Mouse (Mus musculus): ENCODE data around the gene Sec16b.
A peak's percentile ranks its signal among the peaks of the same experiment; 100 is the strongest.

Gene Sec16b

GRCm38 (mm10) chr1:157513559-157513958 is 7.0 kb downstream of the Sec16b start:
- DNase-seq (ENCODE audit: low spot score in 2 of 2): no peak

GRCm38 (mm10) chr1:157514298-157514697 is 7.8 kb downstream of the Sec16b start:
- no peak for DNase-seq (ENCODE audit: low spot score in 2 of 2)

DNA sequence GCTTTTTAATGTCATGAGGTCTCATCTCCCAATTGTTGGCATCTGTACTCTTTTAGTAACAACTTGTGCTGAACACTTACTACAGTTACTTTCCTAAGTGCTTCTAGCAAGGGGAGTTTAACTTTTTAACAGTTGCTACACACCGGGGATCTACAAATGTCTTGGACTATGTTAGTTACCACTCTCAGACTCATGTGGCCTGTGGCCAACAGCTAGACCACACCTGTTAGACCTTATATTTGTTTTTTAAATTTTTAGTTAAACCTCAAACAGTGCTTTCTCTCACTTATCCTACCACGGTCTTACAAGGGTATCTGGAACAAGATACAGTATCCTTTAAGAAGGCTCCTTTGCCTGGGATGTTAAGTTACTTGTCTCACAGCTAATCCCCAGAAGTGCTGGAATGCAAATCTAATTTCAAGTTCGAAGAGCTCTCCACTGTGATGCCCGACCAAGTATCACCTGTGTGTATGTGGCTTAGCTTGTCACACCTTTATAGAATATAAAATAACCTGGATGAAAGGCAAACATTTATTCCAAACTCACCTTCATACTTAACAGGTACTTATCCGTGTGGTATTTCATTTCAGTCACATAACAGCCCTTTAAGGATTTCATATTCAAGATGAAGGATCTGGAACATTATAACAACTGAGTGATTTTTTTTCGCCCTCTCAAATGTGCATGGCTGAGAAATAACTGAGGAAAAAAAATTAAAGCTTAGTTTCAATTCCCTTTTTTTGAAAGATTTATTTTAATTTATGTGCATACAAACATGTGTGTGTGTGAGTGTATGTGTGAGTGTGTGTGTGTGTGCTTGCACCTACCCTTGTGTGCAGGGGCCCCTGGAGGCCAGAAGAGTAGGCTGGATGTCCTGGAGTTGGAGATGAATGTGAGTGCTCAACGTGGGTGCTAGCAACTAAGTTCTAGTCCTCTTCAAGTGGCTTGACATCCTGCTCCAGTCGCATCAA is 10.6 kb downstream of the Sec16b start:
- DNase-seq (ENCODE audit: low spot score in 2 of 2): no peak

- no peak for DNase-seq (ENCODE audit: low spot score in 2 of 2)
Observed at GRCm38 (mm10) chr1:157518111-157518523, 11.6 kb downstream of the Sec16b start.

DNA sequence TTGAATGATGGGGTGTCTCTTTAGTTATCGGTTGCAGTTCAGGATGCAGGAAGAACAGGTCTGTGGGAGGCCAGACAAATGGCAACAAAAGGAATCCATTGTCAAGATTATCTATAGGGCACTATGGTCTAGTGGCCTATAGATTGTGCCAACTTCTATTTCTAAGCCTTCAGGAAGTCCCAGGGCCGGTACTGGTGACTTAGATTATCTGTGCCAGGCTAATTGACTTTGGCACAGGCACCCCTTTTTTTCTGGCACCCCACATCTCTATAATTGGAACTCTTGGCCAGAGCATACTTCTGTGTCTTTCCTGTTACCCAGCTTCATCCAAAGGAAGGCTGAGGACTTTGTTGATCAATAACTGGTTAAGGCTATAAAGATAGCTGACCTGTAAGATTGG is 12.9 kb downstream of the Sec16b start:
- no peak for DNase-seq (ENCODE audit: low spot score in 2 of 2)

DNA sequence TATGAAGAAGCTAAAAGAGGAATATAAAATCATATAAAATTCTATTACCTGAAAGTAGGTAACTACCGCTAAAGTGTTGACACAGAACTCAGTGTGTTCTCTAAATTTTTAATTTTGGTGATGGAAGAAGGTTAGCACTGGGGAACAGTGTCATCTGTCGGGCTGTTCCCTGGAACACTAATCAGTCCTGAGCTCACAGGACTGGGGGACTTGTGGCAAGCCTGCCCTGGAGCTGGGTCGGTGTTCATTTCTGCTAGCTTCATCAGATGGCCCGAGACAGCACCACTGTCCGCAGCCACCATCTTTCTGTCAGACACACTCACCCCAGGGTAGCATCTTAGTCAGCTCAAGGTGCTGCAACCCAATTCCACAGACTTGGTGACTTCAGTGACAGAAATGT is 15.8 kb downstream of the Sec16b start:
- DNase-seq (ENCODE audit: low spot score in 2 of 2): no peak

DNA sequence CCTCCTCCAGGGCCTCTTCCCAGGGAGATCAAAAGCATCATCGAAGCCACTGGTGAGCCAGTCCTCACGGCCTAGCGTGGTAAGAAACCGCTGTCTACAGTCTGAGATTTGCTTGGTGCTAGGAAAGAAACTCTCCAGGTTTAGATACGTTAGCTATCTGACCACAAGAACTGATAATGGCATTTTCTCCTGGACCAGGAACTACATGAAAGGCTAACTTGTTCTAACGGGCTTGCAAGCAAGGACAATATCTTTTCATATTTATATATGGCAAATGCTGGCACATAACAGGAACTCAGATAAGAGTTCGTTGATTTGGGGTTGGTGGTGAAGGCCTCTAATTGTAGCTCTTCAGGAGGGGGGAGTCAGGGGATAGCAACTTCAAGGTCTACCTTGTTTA is 18.2 kb downstream of the Sec16b start:
- DNase-seq (ENCODE audit: low spot score in 2 of 2): no peak

DNA sequence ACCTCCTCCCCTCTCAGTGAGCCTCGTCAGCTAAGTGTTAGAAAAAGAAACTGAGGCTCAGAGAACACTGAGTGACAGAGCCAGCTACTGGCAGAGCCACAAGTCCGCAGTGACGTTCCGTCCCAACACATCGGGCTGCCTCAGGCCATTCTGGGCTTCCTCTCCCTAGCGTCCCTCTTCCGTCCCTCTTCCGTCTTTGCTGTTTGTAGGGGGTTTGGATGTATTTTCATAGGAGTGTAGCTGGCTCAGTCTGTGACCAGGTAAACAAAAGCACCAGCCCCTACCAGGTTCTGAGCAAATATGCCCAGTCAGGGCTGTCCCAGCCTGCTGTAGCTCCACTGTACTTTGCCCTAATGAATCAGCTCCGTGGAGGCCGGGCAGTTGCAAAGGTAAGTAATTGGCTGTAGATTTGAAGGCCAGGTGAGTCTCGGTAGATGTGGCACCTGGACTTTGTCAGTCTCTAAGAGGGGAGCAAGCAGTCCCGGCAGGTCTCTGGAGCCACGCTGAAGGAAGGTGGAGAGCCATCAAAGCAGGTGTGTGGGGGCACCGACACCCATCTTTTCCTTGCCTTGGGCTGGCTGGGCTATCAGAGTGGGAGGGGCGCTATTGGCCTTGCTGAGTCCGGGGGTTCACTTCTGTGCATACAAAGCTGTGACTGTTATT is 19.3 kb downstream of the Sec16b start:
- DNase-seq (ENCODE audit: low spot score in 2 of 2): peak; percentile 8 to 43

DNA sequence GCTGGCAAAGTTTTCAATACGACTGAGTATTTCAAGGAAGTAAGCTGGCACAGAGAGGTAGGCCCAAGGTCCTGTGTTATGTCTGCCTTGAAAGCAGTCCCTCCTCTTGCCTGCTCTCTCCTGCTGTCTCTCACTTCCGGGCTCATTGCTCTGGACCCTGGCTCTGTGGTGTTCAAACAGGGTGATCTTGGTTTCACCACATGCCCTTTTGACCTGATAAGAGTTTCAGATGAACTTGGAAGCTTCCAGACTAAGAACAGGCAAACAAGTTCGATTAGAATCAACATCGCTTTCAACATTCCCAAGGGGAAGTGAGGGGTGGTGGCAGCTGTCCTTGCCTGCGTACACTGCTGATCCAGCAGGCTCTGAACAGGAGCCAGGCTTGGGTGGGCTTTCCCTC is 20.1 kb downstream of the Sec16b start:
- DNase-seq (ENCODE audit: low spot score in 2 of 2): no peak

DNA sequence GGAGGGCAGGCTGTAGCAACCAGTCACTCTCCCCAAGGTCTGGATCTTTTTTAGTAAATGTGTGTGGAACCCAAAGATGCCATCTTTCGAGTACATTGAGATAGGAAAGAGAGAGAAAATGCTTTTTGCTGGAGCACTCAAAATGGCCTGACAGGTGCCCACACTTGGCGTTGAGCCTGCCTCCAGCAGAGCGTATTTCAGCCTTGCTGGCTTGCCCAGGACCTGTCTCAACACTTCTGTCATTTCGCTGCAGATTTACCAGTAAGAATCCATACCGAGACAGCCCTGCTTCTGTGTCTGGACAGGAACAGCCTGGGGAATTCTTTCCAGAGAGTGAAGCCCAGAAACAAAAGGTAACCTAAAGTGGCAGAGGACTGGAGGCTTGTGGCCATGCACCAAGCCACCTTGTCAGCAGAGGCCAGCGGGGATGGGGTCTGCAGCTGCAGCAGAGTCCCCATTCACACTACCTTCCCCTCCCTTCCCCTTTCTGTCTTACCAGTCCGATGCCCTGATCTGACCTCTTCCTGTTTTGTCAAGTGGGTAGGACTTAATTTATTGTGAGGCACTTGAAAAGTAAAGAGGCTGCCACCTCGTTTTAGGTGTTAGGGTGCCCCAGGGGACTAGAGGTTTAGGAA is 26.4 kb downstream of the Sec16b start:
- no peak for DNase-seq (ENCODE audit: low spot score in 2 of 2)

DNA sequence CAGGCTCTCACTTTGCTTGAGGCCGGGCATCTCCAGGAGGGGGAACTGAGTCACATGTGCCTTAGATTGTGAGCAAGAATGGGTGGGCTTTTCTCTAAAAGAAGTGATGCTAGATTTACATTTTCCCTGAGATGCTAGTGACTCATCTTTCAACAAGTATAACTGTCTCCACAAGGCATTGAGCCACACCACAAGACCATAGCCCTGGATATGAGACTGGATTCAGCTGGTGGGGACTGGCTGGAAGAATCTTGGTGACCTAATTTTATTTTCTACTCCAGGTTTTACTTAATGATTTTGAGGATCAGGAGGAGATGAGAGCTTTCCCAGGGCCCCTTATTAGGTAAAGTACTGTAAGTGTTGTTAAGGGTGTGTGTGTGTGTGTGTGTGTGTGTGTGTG is 29.0 kb downstream of the Sec16b start:
- no peak for DNase-seq (ENCODE audit: low spot score in 2 of 2)

DNA sequence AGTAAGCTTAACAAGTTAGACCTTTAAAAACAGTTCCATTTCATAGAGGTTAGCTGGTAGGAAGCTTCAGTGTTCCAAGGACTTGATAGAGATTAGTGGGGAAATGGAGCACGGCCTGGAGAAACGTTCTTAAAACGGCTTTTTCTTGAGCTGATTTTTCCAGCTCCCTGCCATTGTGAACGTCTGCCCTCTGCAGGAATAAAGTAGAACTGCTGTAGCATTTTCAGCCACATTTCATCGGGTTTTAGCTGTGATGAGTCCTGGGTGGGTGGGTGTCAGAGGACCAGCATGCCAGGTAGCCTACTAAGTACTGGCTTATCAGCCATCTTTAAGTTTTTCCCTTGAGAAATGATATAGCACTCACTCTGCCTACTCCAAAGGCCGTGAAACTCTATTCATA is 29.9 kb downstream of the Sec16b start:
- DNase-seq (ENCODE audit: low spot score in 2 of 2): no peak

DNA sequence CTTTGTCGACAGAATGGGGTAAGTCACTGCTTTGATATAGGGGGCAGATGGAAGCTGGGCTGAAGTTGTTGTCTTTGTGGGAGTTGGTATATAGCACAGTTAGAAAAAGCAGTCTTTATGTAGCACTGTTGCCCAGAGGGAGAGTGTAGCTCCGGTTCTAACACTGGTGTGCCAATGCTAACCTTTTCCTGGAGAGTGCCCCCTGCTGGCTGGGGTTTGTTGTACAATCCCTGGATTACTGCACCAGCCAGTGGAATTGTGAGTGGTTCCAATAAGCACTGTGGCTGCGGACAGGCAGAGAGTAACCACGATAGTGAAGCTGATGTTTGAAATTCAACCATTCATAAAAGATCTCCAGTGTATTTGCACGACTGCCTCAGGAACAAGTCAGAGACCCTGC is 31.1 kb downstream of the Sec16b start:
- no peak for DNase-seq (ENCODE audit: low spot score in 2 of 2)

DNA sequence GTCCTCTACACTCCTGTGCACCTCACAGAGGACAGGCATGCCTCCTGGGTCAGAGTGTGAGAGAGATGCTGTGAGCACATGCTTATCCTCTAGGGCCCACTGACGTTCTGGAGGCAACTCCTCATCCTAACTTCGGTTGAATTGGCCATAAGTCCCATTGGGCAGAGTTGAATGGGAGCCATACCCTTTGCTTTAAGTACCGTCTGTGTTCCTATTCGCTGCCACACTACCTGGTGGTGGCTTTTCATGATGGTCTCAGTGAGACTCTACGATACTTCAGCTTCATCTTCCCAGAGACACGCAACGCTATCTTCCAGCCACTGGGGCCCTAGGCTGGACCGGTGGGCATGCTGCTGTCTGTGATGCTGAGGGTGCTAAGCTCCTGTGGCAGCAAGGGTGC is 38.5 kb downstream of the Sec16b start:
- DNase-seq (ENCODE audit: low spot score in 2 of 2): no peak

- no peak for DNase-seq (ENCODE audit: low spot score in 2 of 2)
Observed at GRCm38 (mm10) chr1:157547658-157548057, 41.1 kb downstream of the Sec16b start.

DNA sequence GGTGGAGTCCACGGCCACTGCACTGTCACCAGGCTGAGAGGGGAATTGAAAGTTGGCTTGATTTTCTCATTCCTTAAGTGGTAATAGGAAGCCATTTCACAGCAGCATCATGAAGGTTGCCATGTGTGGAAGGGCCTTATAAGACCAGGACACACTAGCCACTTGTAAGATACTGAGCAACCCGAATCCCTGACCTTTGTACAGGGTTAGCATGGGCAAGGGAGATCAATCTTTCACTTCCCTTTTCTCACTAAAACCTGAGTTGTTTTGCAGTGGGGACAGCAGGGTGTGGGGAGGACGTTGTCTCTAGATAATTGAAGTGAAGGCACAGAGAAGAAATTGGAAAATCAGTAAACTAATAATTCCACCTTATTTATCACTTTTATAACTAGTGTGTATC is 43.2 kb downstream of the Sec16b start:
- no peak for DNase-seq (ENCODE audit: low spot score in 2 of 2)

- peak in 1 of 2 experiments; percentile 40 for DNase-seq (ENCODE audit: low spot score in 2 of 2)
Observed at GRCm38 (mm10) chr1:157552749-157553451, 46.4 kb downstream of the Sec16b start.

GRCm38 (mm10) chr1:157554163-157554562 is 47.6 kb downstream of the Sec16b start:
- DNase-seq (ENCODE audit: low spot score in 2 of 2): no peak

- no peak for DNase-seq (ENCODE audit: low spot score in 2 of 2)
Observed at GRCm38 (mm10) chr1:157554686-157555530, 48.4 kb downstream of the Sec16b start.

DNA sequence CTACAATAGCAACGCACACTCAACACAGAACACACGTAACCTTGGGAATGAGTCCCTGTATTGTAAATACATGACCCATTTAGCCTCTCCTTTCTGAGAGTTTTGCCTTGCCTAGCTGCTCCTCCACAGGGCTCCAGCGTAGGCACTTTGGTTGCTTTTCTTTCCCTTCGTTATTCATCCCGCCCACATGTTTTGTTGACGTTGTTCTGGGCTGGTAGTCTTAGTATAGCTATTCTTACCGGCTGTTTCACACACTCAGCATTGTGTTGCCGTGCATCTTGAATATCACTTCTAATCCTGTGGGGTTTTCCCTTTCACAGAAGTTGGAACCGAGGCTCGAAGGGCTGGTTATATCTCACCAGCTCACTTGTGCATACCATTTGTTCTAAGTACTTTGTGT is 49.2 kb downstream of the Sec16b start:
- no peak for DNase-seq (ENCODE audit: low spot score in 2 of 2)

GRCm38 (mm10) chr1:157556439-157556838 is 49.9 kb downstream of the Sec16b start:
- DNase-seq (ENCODE audit: low spot score in 2 of 2): no peak

Measured in urinary bladder, postnatal 36 days (tissue).